18 mouse cellular contexts compared by ENCODE assay signal in the genomic region with DNA sequence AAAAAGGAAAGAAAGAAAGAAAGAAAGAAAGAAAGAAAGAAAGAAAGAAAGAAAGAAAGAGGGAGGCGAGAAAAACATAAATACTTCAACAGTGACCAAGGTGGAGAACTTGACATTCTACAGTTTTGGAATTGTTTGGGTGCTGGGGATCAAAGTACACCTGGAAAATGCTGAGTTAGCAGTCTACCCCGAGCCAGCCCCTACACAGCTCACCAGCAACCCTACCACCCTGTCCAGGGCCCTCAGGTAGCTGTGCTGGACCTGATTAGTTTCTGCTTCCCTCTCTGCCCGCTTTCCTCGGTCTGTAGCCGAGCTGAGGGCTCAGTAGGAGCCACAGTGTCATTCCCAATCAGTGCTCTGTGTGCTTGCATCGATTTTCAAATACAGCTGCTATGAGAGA. TPM values are rescaled to one million over a fixed set of nuclear protein-coding genes. Genes with fewer than 3 reads are reported as not detected.
"Had no signal": no experiment of that assay in that cellular context is flagged by ENCODE, and none has a peak within 500 bp of the region (broad histone marks: within the 10 kb centered on the region; RNA-seq: fewer than 3 reads in every experiment).

No protein-coding gene starts in this region.

- H3K27ac ChIP-seq: kidney, postnatal 0 days; left cerebral cortex, adult 2 months; limb, embryonic 15.5 days; liver, embryonic 14.5 days; midbrain, embryonic 12.5 days; neural tube, embryonic 13.5 days had no signal

- H3K4me2 ChIP-seq: limb, embryonic 15.5 days; midbrain, embryonic 12.5 days; neural tube, embryonic 13.5 days; stomach, embryonic 15.5 days had no signal

- DNase-seq: kidney, adult 18-20 months; lung, adult 18-20 months; retina, postnatal 1 day; right cerebral cortex, postnatal 14 days; thymus, postnatal 25 days had no signal

- H3K27me3 ChIP-seq: limb, embryonic 15.5 days; midbrain, embryonic 12.5 days; stomach, embryonic 15.5 days had no signal

- H3K9ac ChIP-seq: limb, embryonic 15.5 days; liver, embryonic 14.5 days; midbrain, embryonic 12.5 days; neural tube, embryonic 13.5 days; stomach, embryonic 15.5 days had no signal

- H3K9me3 ChIP-seq: limb, embryonic 15.5 days; midbrain, embryonic 12.5 days; neural tube, embryonic 13.5 days; stomach, embryonic 15.5 days had no signal

- H3K4me3 ChIP-seq: left cerebral cortex, adult 2 months; limb, embryonic 15.5 days; midbrain, embryonic 12.5 days; neural tube, embryonic 13.5 days; stomach, embryonic 15.5 days had no signal

- ATAC-seq: midbrain, embryonic 16.5 days had no signal

- H3K36me3 ChIP-seq: limb, embryonic 15.5 days; midbrain, embryonic 12.5 days; neural tube, embryonic 13.5 days; stomach, embryonic 15.5 days had no signal

- H3K4me1 ChIP-seq: midbrain, embryonic 12.5 days; neural tube, embryonic 13.5 days had no signal

RNA-seq across cellular contexts. Expression of a gene that starts 26.1 kb away (rescaled TPM):
- total RNA-seq: megakaryocyte-erythroid progenitor cell, adult 5-6 weeks had no signal

RNA-seq across cellular contexts. Expression of a gene that starts 41.9 kb away (rescaled TPM):
- total RNA-seq: layer of hippocampus, postnatal 25 days; left cerebral cortex, postnatal 14 days; megakaryocyte-erythroid progenitor cell, adult 5-6 weeks had no signal
- polyA plus RNA-seq: kidney, postnatal 0 days; limb, embryonic 11.5 days; limb, embryonic 15.5 days; lung, embryonic 16.5 days; midbrain, embryonic 12.5 days; midbrain, embryonic 16.5 days; neural tube, embryonic 13.5 days; stomach, embryonic 15.5 days had no signal
